Mouse (Mus musculus) kidney, postnatal 25 days (tissue): Measurements from ENCODE around the gene Tmem215.

Experiments
- DNase-seq, 2 experiments: peaks; one replicate each; pipeline ENCODE4 v3.0.0; 2021; ENCODE audit warnings: mixed read lengths in 2 of 2

Gene Tmem215

GRCm38 (mm10) chr4:40471880-40472279 is at the start of gene Tmem215:
TSS of gene Tmem215 (plus strand) at chr4:40472180.
- no peak for DNase-seq

- no peak for DNase-seq
Observed at GRCm38 (mm10) chr4:40431916-40432315, 40.1 kb upstream of the Tmem215 start.

GRCm38 (mm10) chr4:40433379-40433778 is 38.6 kb upstream of the Tmem215 start:
- DNase-seq = no peak

GRCm38 (mm10) chr4:40434388-40434787 is 37.6 kb upstream of the Tmem215 start:
- no peak for DNase-seq

GRCm38 (mm10) chr4:40443565-40443964 is 28.4 kb upstream of the Tmem215 start:
- DNase-seq = no peak

GRCm38 (mm10) chr4:40472700-40473530 is 935 bp downstream of the Tmem215 start:
- peak in 1 of 2 experiments; percentile 36 for DNase-seq

- no peak for DNase-seq
Observed at GRCm38 (mm10) chr4:40473911-40474310, 1.9 kb downstream of the Tmem215 start.

- DNase-seq = no peak
Observed at GRCm38 (mm10) chr4:40477963-40478362, 6.0 kb downstream of the Tmem215 start.

- DNase-seq = no peak
Observed at GRCm38 (mm10) chr4:40486546-40486945, 14.6 kb downstream of the Tmem215 start.

GRCm38 (mm10) chr4:40491731-40492130 is 19.8 kb downstream of the Tmem215 start:
- DNase-seq = no peak

- no peak for DNase-seq
Observed at GRCm38 (mm10) chr4:40496354-40496753, 24.4 kb downstream of the Tmem215 start.

- DNase-seq = no peak
Observed at GRCm38 (mm10) chr4:40496828-40497227, 24.8 kb downstream of the Tmem215 start.

- DNase-seq = no peak
Observed at GRCm38 (mm10) chr4:40499812-40500591, 28.0 kb downstream of the Tmem215 start.

GRCm38 (mm10) chr4:40502459-40502858 is 30.5 kb downstream of the Tmem215 start:
- no peak for DNase-seq

GRCm38 (mm10) chr4:40509534-40509933 is 37.6 kb downstream of the Tmem215 start:
- DNase-seq = no peak

- no peak for DNase-seq
Observed at GRCm38 (mm10) chr4:40513235-40513634, 41.3 kb downstream of the Tmem215 start.

GRCm38 (mm10) chr4:40518545-40519324 is 46.8 kb downstream of the Tmem215 start:
- DNase-seq = no peak
